Mouse (Mus musculus) C2C12 (cell line): ENCODE measurements around the gene Dolk.

ENCODE experiments used
- CTCF ChIP-seq: IDR thresholded peaks from one replicate; pipeline ENCODE4 v1.5.1; 2011; ENCODE audit not compliant: control insufficient read depth, insufficient read depth, insufficient read length
- MAX ChIP-seq: IDR thresholded peaks from one replicate; pipeline ENCODE4 v1.6.1; 2011; ENCODE audit warnings: mild to moderate bottlenecking, control low read depth

DNA sequence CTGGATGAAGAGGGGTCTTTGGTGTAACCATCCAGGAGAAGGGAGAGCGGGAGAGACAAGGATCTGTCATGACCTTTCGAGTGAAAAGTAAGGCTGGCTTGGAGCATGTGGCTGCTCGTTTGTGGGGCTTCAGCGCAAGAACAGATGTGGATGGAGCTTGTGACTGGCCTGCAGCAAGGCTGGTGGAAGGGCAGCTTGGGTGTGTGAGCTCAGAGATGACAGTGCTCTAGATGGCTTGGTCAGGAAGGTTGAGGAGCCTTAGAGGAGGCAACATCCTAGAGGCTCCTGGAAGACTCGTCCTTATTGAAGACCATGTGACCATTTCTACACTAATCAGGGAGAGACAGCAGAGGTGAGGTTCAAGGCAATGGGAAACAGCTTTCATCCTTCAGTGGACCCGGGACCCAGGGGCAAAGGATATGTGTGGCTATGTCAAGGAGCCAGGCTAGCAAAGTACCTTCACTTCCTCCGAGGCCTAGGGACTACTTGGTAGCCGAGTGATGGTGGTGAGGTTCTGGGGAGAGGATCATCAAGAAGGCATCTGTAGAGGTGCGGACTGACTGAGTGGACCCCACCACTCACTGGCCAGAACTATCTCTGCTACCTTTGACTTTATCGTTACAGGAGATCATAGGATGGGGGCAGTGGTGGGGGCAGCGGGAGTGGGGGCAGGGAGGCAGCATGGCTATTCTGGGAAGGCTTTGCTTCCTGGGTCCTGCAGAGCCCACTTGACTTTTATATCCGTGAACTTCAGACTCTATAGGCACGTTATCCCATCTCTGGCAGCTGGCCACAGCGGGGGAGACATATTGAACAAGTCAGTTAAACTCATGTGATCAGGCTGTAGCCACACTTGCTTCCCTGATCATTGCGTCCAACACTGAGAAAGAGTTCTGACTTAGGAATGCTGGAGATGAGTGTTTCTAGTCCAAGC, 26.7 kb downstream of the Dolk start:
- no peak for TF ChIP-seq CTCF
- no peak for TF ChIP-seq MAX
